Mouse (Mus musculus) kidney, adult 18-20 months (tissue): ENCODE measurements around the gene Vmn2r11.
"Not testable (repeated sequence)": the region's sequence is repeated elsewhere in the genome, so short reads cannot be mapped to it uniquely, and the experiment has no call there.

ENCODE experiments used
- DNase-seq: peaks from one replicate; pipeline ENCODE4 v3.0.0; 2021

Gene Vmn2r11

DNA sequence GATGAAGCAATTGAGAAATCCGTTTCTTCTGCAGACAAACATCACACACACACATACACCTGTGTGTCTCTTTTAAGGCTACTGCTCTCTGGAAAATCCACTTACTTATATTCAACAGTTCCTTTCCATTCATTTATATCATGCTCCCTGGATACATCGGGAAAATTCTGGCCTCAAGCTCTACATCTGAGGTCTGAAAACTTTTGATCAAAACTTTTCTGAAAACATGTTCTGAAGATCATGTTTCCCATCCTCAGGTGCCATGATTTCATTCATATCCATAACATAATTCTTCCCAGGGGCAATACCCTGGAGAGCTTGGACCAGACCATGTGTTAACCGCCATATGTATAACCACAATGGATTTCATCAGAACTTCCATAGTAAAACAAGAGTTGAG, at the start of gene Vmn2r11:
TSS of gene Vmn2r11 (minus strand) at position 101 of the 400 bp plus-strand sequence.
- DNase-seq = not testable (repeated sequence)

DNA sequence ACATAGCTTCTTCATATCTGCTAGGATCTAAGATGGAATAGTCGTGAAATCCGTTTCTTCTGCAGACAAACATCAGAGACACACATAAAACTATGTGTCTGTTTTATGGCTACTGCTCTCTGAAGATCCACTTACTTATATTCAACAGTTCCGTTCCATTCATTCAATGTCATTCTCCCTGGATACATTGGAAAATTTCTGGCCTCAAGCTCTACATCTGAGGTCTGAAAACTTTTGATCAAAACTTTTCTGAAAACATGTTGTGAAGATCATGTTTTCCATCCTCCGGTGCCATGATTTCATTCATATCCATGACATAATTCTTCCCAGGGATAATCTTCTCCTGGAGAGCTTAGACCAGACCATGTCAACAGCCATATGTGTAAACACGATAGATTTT, 38.5 kb upstream of the Vmn2r11 start, which contains the start of gene Vmn2r12:
TSS of gene Vmn2r12 (minus strand) at position 101 of the 400 bp plus-strand sequence.
- DNase-seq = not testable (repeated sequence)

DNA sequence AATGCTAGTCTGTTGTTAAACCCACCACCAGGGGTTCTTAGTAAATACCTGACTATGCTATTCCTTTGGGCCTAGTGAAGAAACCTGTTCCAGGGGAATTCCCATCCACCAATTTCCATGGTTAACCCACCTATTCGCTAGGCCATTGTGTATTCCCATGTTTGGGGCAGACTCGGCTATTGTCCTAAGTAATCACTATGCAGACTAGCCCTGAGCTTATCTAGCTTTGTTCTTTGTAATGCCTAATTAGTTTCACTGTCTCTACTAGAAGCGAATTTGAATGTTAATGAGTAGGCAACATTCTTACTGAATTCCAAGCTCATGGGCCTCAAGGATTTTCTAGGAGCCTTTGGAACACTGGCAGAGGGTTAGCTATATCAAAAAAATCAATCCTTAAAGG, 37.1 kb upstream of the Vmn2r11 start:
- not testable (repeated sequence) for DNase-seq

DNA sequence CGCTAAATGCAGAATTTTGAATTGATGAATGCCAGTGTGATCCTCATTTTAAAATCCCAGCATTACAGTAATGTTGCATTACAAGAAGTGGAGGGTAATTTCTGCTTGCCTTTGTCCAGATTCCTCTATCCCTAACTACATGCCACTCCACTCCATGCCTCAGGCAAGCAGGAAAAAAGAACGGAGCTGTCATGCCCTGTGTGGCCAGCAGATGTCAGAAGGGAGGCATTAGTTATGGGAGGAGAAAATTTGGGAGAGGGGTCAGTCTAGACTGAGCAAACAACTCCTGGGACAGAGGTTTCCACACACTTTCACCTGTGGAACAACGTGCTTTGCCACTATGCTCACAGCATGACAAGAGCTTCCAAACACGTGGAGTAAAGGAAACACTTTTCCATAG, 12.6 kb upstream of the Vmn2r11 start:
- not testable (repeated sequence) for DNase-seq

DNA sequence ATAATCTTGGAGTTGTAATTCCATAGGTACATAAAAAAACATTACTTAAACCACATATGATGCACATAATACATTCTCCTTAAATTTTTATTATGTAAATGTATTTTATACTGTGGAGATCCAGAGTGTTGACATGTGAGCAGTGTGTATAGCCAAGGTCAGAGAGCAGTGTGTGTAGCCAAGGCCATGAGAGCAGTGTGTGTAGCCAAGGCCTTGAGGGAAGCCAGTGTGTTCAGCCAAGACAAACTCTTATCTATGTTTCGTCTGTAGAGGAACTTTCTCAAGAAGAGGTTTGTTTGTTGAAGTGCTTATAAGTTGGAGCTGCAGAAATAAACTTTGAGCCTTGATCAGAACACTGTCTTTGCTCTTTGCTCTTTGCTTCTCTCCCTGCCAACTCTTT, 4.1 kb downstream of the Vmn2r11 start:
- no peak for DNase-seq

DNA sequence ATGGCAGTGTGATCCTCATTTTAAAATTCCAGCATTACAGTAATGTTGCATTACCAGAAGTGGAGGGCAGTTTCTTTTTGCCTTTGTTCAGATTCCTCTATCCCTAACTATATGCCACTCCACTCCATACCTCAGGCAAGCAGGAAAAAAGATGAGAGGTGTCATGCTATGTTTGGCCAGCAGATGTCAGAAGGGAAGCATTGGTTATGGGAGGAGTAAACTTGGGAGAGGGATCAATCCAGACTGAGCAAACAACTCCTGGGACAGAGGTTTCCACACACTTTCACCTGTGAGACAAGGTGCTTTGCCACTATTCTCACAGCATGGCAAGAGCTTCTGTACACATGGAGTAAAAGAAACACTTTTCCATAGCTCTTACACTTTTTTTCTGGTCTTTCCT, 26.8 kb downstream of the Vmn2r11 start:
- DNase-seq = no peak

DNA sequence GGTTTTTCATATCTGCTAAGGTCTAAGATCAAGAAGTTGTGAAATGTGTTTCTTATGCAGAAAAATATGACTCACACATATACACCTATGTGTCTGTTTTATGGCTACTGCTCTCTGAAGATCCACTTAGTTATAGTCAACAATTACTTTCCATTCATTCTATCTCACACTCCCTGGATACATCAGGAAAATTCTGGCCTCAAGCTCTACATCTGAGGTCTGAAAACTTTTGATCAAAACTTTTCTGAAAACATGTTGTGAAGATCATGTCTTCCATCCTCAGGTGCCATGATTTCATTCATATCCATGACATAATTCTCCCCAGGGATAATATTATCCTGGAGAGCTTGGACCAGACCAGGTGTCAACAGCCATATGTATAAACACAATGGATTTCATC, 52.9 kb downstream of the Vmn2r11 start, which contains the start of gene Vmn2r10:
TSS of gene Vmn2r10 (minus strand) at position 101 of the 400 bp plus-strand sequence.
- not testable (repeated sequence) for DNase-seq
